Mouse (Mus musculus) frontal cortex, postnatal 25 days (tissue): ENCODE measurements around the gene Alkbh3.

Source experiments
- DNase-seq, 2 experiments: peaks; one replicate each; pipeline ENCODE4 v3.0.0; 2022; ENCODE audit warnings: low spot score in 2 of 2

The Alkbh3 gene

GRCm38 (mm10) chr2:93992810-93993209 is 17.8 kb downstream of the Alkbh3 start:
- DNase-seq, result no peak

GRCm38 (mm10) chr2:93992259-93992658 is 18.3 kb downstream of the Alkbh3 start:
- no peak for DNase-seq

GRCm38 (mm10) chr2:93991336-93991735 is 19.3 kb downstream of the Alkbh3 start:
- no peak for DNase-seq

- DNase-seq, result no peak
These were observed 22.2 kb downstream of the Alkbh3 start for GRCm38 (mm10) chr2:93988440-93988839.

- DNase-seq, result no peak
These were observed 28.0 kb downstream of the Alkbh3 start for GRCm38 (mm10) chr2:93982457-93983235.

- no peak for DNase-seq
These were observed 31.1 kb downstream of the Alkbh3 start for GRCm38 (mm10) chr2:93979249-93980120.

GRCm38 (mm10) chr2:93976436-93977252 is 34.0 kb downstream of the Alkbh3 start:
- DNase-seq, result peak in 1 of 2 experiments; percentile 35

GRCm38 (mm10) chr2:93975526-93976435 is 34.8 kb downstream of the Alkbh3 start:
- no peak for DNase-seq

- no peak for DNase-seq
These were observed 35.6 kb downstream of the Alkbh3 start for GRCm38 (mm10) chr2:93975041-93975440.

GRCm38 (mm10) chr2:93971647-93972046 is 39.0 kb downstream of the Alkbh3 start:
- DNase-seq, result no peak

- no peak for DNase-seq
These were observed 46.0 kb downstream of the Alkbh3 start for GRCm38 (mm10) chr2:93964494-93965160.

- no peak for DNase-seq
These were observed 46.8 kb downstream of the Alkbh3 start for GRCm38 (mm10) chr2:93963802-93964201.

- no peak for DNase-seq
These were observed 48.9 kb downstream of the Alkbh3 start for GRCm38 (mm10) chr2:93961716-93962115.

GRCm38 (mm10) chr2:93959346-93959745 is 51.3 kb downstream of the Alkbh3 start:
- no peak for DNase-seq

- no peak for DNase-seq
These were observed 52.4 kb downstream of the Alkbh3 start for GRCm38 (mm10) chr2:93958216-93958615.

- no peak for DNase-seq
These were observed 52.8 kb downstream of the Alkbh3 start for GRCm38 (mm10) chr2:93957785-93958175.

GRCm38 (mm10) chr2:93956908-93957784 is 53.5 kb downstream of the Alkbh3 start, which contains the start of gene Gm13889:
Gene Gm13889, minus strand, starts transcription at chr2:93957201.
- peak; percentile 76 to 78 for DNase-seq

- peak; percentile 40 to 53 for DNase-seq
These were observed 54.2 kb downstream of the Alkbh3 start for GRCm38 (mm10) chr2:93956331-93956801.

- DNase-seq, result no peak
These were observed 54.7 kb downstream of the Alkbh3 start for GRCm38 (mm10) chr2:93955886-93956285.
